Mouse (Mus musculus) liver, embryonic 14.5 days (tissue): ENCODE data around the gene Lnpep.

ENCODE experiments used
- CTCF ChIP-seq: IDR thresholded peaks from 2 replicates; pipeline ENCODE4 v1.5.1; 2016; ENCODE audit warnings: antibody characterized with exemption, low read depth, control low read depth
- EP300 ChIP-seq: IDR thresholded peaks from 2 replicates; pipeline ENCODE4 v1.6.1; 2016; ENCODE audit warnings: antibody characterized with exemption, low read depth

- TF ChIP-seq CTCF (no peak), EP300 (no peak)
Observed at GRCm38 (mm10) chr17:17585115-17585514, 39.7 kb downstream of the Lnpep start.
